Mouse (Mus musculus) embryonic facial prominence, embryonic 11.5 days (tissue): ENCODE data around the gene Serpina3c. TPM values are rescaled to one million over a fixed set of nuclear protein-coding genes. Genes with fewer than 3 reads are reported as not detected.

Experiments used
- ATAC-seq: fragments of 200-750 bp; cut with Nextera tagmentation; replicated peaks from 2 replicates; pipeline ENCODE4 v1.8.0; 2017; ENCODE audit warnings: low read depth; ENCODE audit not compliant: insufficient number of reproducible peaks, low FRiP score, low TSS enrichment
- DNase-seq: peaks from one replicate; pipeline ENCODE4 v3.0.0-alpha.2; 2015; ENCODE audit warnings: low spot score
- H3K27ac ChIP-seq: fragments of 300-500 bp; sonication (generic); replicated peaks from 2 replicates; pipeline ENCODE4 v1.5.1; 2014; ENCODE audit warnings: mild to moderate bottlenecking, low read depth, low read length, control low read depth
- H3K27me3 ChIP-seq: fragments of 300-500 bp; sonication (generic); 2 replicates; pipeline ENCODE4 v1.6.1; 2014; ENCODE audit warnings: mild to moderate bottlenecking, low read length, moderate library complexity, mixed read lengths; ENCODE audit not compliant: control insufficient read depth, insufficient read depth
- H3K36me3 ChIP-seq: fragments of 300-500 bp; sonication (generic); replicated peaks from 2 replicates; pipeline ENCODE4 v1.6.1; 2014; ENCODE audit warnings: low read depth, mild to moderate bottlenecking, low read length, moderate library complexity, mixed read lengths; ENCODE audit not compliant: control insufficient read depth, insufficient read depth
- H3K4me1 ChIP-seq: fragments of 300-500 bp; sonication (generic); 2 replicates; pipeline ENCODE4 v1.6.1; 2014; ENCODE audit warnings: low read length, mixed read lengths; ENCODE audit not compliant: control insufficient read depth, insufficient read depth
- H3K4me2 ChIP-seq: fragments of 300-500 bp; sonication (generic); 2 replicates; pipeline ENCODE4 v1.6.1; 2014; ENCODE audit warnings: low read depth, mild to moderate bottlenecking, control low read depth, low read length, moderate library complexity
- H3K4me3 ChIP-seq: fragments of 300-500 bp; sonication (generic); 2 replicates; pipeline ENCODE4 v1.5.1; 2014; ENCODE audit warnings: low read depth, low read length, control low read depth
- H3K9ac ChIP-seq: fragments of 300-500 bp; sonication (generic); replicated peaks from 2 replicates; pipeline ENCODE4 v1.6.1; 2014; ENCODE audit warnings: mild to moderate bottlenecking, control low read depth, low read length
- H3K9me3 ChIP-seq: fragments of 300-500 bp; sonication (generic); replicated peaks from 2 replicates; pipeline ENCODE4 v1.6.1; 2016; ENCODE audit warnings: mild to moderate bottlenecking, low read length, inconsistent platforms, mixed read lengths; ENCODE audit not compliant: control insufficient read depth
- WGBS: fragments of 180-500 bp; shearing (Covaris S2); extraction: QIAGEN DNeasy Blood & Tissue Kit; methylation state at CpG from one replicate; pipeline ENCODE4 v1.1.7; 2014; 5-methylcytosine and 5-hydroxymethylcytosine counted together
- polyA plus RNA-seq: library from polyadenylated mRNA; unstranded; fragments of >200 nt; fragmentation: Nextera tagmentation; extraction: Ambion mirVana; gene quantifications from 2 replicates; pipeline ENCODE4 v1.2.1, GENCODE M21; 2014

Serpina3c gene
- polyA plus RNA-seq, 1 experiment from 2014 or later: not detected

DNA sequence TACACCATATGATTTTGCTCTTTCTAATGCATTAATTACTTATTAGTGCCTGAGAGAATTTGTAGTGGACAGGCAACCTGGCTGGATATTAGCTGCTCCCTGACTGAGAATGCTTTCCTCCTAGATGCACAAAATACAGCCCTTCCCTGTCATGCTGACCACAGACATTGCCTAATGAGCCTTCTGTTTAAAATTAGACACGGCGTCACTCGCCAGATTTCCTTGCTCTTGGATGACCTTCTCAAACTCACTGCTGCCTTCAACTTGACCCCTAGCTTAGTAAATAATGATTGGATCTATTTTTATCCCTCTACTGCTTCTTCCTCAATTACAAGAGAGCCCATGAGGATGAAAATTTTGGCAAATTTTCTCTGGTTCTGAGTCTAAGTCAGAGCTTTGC lies 21.1 kb upstream of the Serpina3c start:
- no peak for DNase-seq

DNA sequence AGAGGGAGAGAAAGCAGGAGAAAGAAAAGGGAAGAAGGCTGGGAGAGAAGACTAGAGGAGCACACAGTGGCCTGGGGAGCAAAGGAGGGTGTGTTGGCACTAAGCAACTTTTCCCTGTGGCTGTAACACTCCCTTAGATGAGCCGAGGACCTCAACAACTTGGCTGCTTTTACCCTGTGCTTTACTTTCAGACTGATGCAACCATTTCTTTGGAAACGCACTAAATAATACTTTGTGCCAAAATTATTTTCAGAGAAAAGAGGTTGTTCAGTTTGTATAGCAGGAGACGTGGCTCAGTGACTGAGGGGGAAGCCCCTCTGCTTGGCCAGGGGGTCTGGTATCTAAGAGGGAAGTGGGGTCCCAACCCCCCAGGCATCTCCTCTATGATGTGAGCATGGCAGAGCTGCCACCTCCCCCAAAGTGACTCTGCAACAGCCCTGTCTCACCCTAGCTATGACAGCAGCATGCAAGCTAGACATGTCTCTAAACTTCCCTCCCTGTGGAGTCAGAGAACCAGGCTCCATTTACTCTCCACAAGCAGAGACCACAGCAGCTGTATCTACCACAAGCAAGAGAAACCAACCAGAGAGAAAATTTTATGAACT lies 527 bp downstream of the Serpina3c start:
- 67% methylated on average over 3 of the region's 3 CpGs for WGBS
- no peak overlapping the region for H3K4me2 ChIP-seq
- no peaks in the 10 kb centered on the region for H3K4me1 ChIP-seq
- no peak overlapping the region for H3K27ac ChIP-seq
- no peak overlapping the region for H3K4me3 ChIP-seq
- no peak for DNase-seq
- H3K36me3 ChIP-seq: no peaks in the 10 kb centered on the region
- no peak for ATAC-seq
- H3K27me3 ChIP-seq: no peaks in the 10 kb centered on the region
- no peaks in the 10 kb centered on the region for H3K9me3 ChIP-seq
- no peak overlapping the region for H3K9ac ChIP-seq

More for the DNA sequence above, 21.1 kb upstream of the Serpina3c start:
- Histone ChIP-seq H3K9ac (no peak overlapping the region), H3K4me1 (no peaks in the 10 kb centered on the region), H3K4me2 (no peak overlapping the region), H3K36me3 (no peaks in the 10 kb centered on the region), H3K9me3 (no peaks in the 10 kb centered on the region), H3K27ac (no peak overlapping the region), H3K27me3 (no peaks in the 10 kb centered on the region), H3K4me3 (no peak overlapping the region)
- no peak for ATAC-seq
- 54% methylated on average over 3 of the region's 3 CpGs for WGBS

GRCm38 (mm10) chr12:104151989-104152388 lies 1.7 kb downstream of the Serpina3c start:
- no peak for ATAC-seq
- no peak for DNase-seq
- no peak overlapping the region for H3K9ac ChIP-seq
- no peaks in the 10 kb centered on the region for H3K27me3 ChIP-seq
- no peaks in the 10 kb centered on the region for H3K36me3 ChIP-seq
- 84% methylated on average over 2 of the region's 2 CpGs for WGBS
- no peaks in the 10 kb centered on the region for H3K9me3 ChIP-seq
- no peak overlapping the region for H3K4me3 ChIP-seq
- H3K4me1 ChIP-seq: no peaks in the 10 kb centered on the region
- H3K27ac ChIP-seq: no peak overlapping the region
- no peak overlapping the region for H3K4me2 ChIP-seq

DNA sequence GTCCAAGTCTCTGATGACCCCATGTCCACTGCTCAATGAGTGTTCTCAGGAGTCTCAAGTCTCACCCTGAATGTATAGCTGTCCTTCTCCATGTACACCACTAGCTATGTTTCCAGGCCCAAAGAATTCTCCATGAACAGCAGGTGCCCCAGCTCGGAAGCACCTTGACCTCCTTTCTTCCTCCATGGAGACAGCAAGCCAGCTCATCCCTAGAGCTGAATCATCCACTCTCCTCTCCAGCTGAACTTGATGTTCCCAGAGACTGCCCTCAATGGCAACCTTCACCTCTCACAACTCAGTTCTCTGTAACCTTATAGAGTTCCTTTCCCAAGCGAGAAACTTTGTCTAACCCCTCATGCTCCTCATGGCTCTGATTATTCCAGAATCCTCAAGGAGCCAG lies 8.1 kb downstream of the Serpina3c start:
- DNase-seq (no peak), ATAC-seq (no peak)
- H3K27ac ChIP-seq: no peak overlapping the region
- no peaks in the 10 kb centered on the region for H3K9me3 ChIP-seq
- H3K9ac ChIP-seq: no peak overlapping the region
- no peaks in the 10 kb centered on the region for H3K27me3 ChIP-seq
- 92% methylated on average over 2 of the region's 2 CpGs for WGBS
- H3K4me3 ChIP-seq: no peak overlapping the region
- H3K36me3 ChIP-seq: no peaks in the 10 kb centered on the region
- H3K4me1 ChIP-seq: no peaks in the 10 kb centered on the region
- no peak overlapping the region for H3K4me2 ChIP-seq

DNA sequence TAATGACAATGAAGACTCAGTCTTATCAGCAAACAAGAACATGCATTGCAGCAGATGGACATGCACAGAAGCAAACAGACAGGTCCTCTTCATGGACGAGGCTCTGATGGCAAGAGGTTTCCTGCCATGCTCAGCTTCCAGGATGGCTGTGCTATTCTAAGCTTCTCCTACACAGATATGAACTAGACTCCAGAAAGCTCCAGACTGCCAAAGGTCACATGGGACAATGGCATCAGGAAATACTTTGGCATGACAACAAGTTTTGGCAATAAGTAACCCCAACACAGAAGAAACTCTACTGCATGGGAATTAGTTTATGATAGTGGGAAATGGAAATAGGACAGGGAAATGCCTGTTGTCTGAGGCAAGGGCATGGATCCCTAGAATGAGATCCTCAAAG lies 10.4 kb downstream of the Serpina3c start:
- ATAC-seq (no peak), DNase-seq (no peak)
- Histone ChIP-seq H3K9ac (no peak overlapping the region), H3K4me2 (no peak overlapping the region), H3K9me3 (no peaks in the 10 kb centered on the region), H3K27me3 (no peaks in the 10 kb centered on the region), H3K27ac (no peak overlapping the region), H3K36me3 (no peaks in the 10 kb centered on the region), H3K4me1 (no peaks in the 10 kb centered on the region), H3K4me3 (no peak overlapping the region)
- WGBS: 88% methylated on average over 1 of the region's 1 CpGs

- ATAC-seq (no peak), DNase-seq (no peak)
- H3K9me3 ChIP-seq: no peaks in the 10 kb centered on the region
- H3K36me3 ChIP-seq: no peaks in the 10 kb centered on the region
- no peak overlapping the region for H3K9ac ChIP-seq
- H3K27me3 ChIP-seq: no peaks in the 10 kb centered on the region
- 38% methylated on average over 1 of the region's 1 CpGs for WGBS
- no peaks in the 10 kb centered on the region for H3K4me1 ChIP-seq
- H3K27ac ChIP-seq: no peak overlapping the region
- no peak overlapping the region for H3K4me2 ChIP-seq
- H3K4me3 ChIP-seq: no peak overlapping the region
Measured at GRCm38 (mm10) chr12:104142427-104142826, 11.2 kb downstream of the Serpina3c start.

- Histone ChIP-seq H3K27me3 (no peaks in the 10 kb centered on the region), H3K36me3 (no peaks in the 10 kb centered on the region), H3K4me2 (no peak overlapping the region), H3K27ac (no peak overlapping the region), H3K9me3 (no peaks in the 10 kb centered on the region), H3K4me1 (no peaks in the 10 kb centered on the region), H3K4me3 (no peak overlapping the region), H3K9ac (no peak overlapping the region)
- ATAC-seq: no peak
- no peak for DNase-seq
- WGBS: 90% methylated on average over 1 of the region's 1 CpGs
Measured at GRCm38 (mm10) chr12:104141506-104141905, 12.2 kb downstream of the Serpina3c start.

- DNase-seq (no peak), ATAC-seq (no peak)
- H3K4me1 ChIP-seq: no peaks in the 10 kb centered on the region
- H3K4me3 ChIP-seq: no peak overlapping the region
- H3K27me3 ChIP-seq: no peaks in the 10 kb centered on the region
- H3K4me2 ChIP-seq: no peak overlapping the region
- no peak overlapping the region for H3K9ac ChIP-seq
- no peaks in the 10 kb centered on the region for H3K9me3 ChIP-seq
- H3K27ac ChIP-seq: no peak overlapping the region
- H3K36me3 ChIP-seq: no peaks in the 10 kb centered on the region
- 94% methylated on average over 4 of the region's 4 CpGs for WGBS
Measured at GRCm38 (mm10) chr12:104140543-104141103, 13.0 kb downstream of the Serpina3c start.
